Mouse (Mus musculus) thymus, postnatal 25 days (tissue): ENCODE measurements at regions not wholly inside any gene's neighbourhood (a gene's known extent, or its start where the extent isn't known, plus 50 kb on each side); places are given as distances from the start of the nearest gene placed in this dataset.

Experiments
- DNase-seq: peaks from one replicate; pipeline ENCODE4 v3.0.0; 2022

GRCm38 (mm10) chr9:6608428-6609283, 339.0 kb upstream of the Ddi1 start:
- no peak for DNase-seq
